Mouse (Mus musculus): ENCODE data around the gene Marcks.

DNA sequence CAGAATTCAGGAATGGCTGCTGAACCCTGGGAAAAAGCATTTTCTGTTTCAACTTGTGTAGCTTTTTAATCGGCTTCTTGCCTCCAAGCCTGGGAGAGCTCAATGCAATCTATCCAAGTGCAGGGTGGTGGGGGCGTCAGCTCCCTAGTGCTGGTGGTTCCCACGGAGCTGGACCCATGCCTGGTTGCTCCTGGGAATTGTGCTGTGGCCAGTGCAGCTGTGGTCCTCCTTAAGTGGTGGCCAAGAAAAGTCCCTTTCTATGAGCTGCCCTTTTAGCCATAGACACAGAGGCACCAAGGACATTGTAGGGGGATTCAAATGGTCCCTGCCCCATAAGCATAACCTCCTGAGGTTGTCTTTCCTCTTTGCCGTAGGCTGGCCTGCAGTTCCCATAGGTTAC lies 31.7 kb upstream of the Marcks start:
- TF ChIP-seq CTCF (IDR thresholded peaks at IDR 0.05; ENCODE audit: control insufficient read depth, insufficient read depth, insufficient replicate concordance, low read depth, low read length) (no peak), POLR2A (IDR thresholded peaks at IDR 0.05; ENCODE audit: control insufficient read depth, low read depth, low read length) (peak; percentile 20; the same call in 1 of the 2 replicates)

All from testis, adult 2 months (tissue).